Mouse (Mus musculus) ES-CJ7 (cell line): ENCODE data around the gene Pgm2.

Experiments used
- DNase-seq: peaks from one replicate; pipeline ENCODE4 v3.0.0; 2011; ENCODE audit warnings: low read depth, low spot score

Pgm2 gene

GRCm38 (mm10) chr5:64075506-64075905 lies 17.2 kb upstream of the Pgm2 start:
- no peak for DNase-seq

GRCm38 (mm10) chr5:64077353-64077752 lies 15.4 kb upstream of the Pgm2 start:
- DNase-seq = no peak

GRCm38 (mm10) chr5:64078740-64079461 lies 13.8 kb upstream of the Pgm2 start:
- DNase-seq = no peak

- DNase-seq = no peak
These were observed 13.3 kb upstream of the Pgm2 start for GRCm38 (mm10) chr5:64079462-64079817.

- DNase-seq = no peak
These were observed 9.0 kb upstream of the Pgm2 start for GRCm38 (mm10) chr5:64083447-64084359.

GRCm38 (mm10) chr5:64085405-64085804 lies 7.3 kb upstream of the Pgm2 start:
- DNase-seq = no peak

- no peak for DNase-seq
These were observed 4.0 kb upstream of the Pgm2 start for GRCm38 (mm10) chr5:64088740-64089139.

- DNase-seq = no peak
These were observed 660 bp downstream of the Pgm2 start for GRCm38 (mm10) chr5:64093349-64093871.

- DNase-seq = peak; percentile 55
These were observed 2.7 kb downstream of the Pgm2 start for GRCm38 (mm10) chr5:64095342-64095993.

- no peak for DNase-seq
These were observed 9.4 kb downstream of the Pgm2 start for GRCm38 (mm10) chr5:64101993-64102716.

- peak; percentile 64 for DNase-seq
These were observed 9.9 kb downstream of the Pgm2 start for GRCm38 (mm10) chr5:64102717-64103075.

GRCm38 (mm10) chr5:64107596-64108289 lies 15.0 kb downstream of the Pgm2 start:
- DNase-seq = peak; percentile 76

- peak; percentile 50 for DNase-seq
These were observed 16.5 kb downstream of the Pgm2 start for GRCm38 (mm10) chr5:64109217-64109616.

GRCm38 (mm10) chr5:64112360-64112759 lies 19.6 kb downstream of the Pgm2 start:
- DNase-seq = no peak

GRCm38 (mm10) chr5:64114210-64114609 lies 21.5 kb downstream of the Pgm2 start:
- DNase-seq = no peak

- DNase-seq = peak; percentile 58
These were observed 24.4 kb downstream of the Pgm2 start for GRCm38 (mm10) chr5:64117191-64117590.

- DNase-seq = no peak
These were observed 33.0 kb downstream of the Pgm2 start for GRCm38 (mm10) chr5:64125783-64126182.

GRCm38 (mm10) chr5:64131550-64131949 lies 38.8 kb downstream of the Pgm2 start:
- DNase-seq = no peak

GRCm38 (mm10) chr5:64133901-64134300 lies 41.2 kb downstream of the Pgm2 start:
- no peak for DNase-seq

GRCm38 (mm10) chr5:64136325-64136724 lies 43.6 kb downstream of the Pgm2 start:
- peak; percentile 31 for DNase-seq

- no peak for DNase-seq
These were observed 47.5 kb downstream of the Pgm2 start for GRCm38 (mm10) chr5:64140202-64140601.
